Mouse (Mus musculus): ENCODE results near the gene Mcts2.
"Not testable (repeated sequence)": the region's sequence is repeated elsewhere in the genome, so short reads cannot be mapped to it uniquely, and the experiment has no call there.

GRCm38 (mm10) chr2:152666191-152666590, 20.6 kb upstream of the Mcts2 start:
- not testable (repeated sequence) for TF ChIP-seq EP300, CTCF (IDR thresholded peaks at IDR 0.05)
